Mouse (Mus musculus): ENCODE data around the gene Sprr2e. TPM values are rescaled to one million over a fixed set of nuclear protein-coding genes. Genes with fewer than 3 reads are reported as not detected.

Gene Sprr2e
- total RNA-seq (2021): not detected

DNA sequence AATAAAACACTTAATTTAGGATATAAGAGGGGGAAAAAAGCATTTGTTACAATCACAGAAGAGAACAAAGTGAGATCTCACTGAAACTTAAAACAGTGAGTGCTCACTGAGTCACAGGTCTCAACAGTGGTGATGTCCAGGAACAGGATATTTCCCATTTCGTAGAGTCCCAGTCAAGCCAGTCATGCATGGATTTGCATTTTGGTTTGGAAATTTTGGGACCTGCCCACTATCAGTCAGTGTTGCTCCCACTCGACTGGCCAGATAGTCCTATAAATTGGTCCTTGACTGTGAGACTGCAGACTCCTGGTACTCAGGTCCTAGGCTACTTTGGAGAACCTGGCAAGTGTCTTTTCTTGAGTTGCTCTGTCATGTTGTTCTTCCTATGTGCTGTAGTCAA, at the start of gene Sprr2e:
Gene Sprr2e (plus strand): TSS at position 301 of the 400 bp plus-strand sequence.
- DNase-seq (ENCODE audit: low spot score in 2 of 2): no peak
- intact Hi-C loops (cut with DNase I): no loop called here

DNA sequence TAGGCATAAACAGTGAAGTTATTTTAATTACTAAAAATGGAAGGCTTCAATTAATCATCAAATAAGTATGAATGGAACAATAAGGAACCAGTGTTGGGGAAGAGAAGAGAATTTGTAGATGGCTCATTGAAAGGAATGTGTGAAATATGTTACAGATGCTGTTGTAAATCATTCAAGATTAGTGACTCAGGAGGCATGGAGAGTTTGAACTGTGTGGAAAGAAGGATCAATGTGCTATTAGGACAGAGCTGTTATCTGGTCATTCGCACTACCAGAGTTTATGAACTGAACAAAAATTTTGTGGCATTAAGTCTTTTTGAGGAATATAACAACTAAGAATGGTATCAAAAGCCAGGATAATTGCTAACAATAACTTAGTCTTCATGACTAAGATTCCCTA, 44.5 kb upstream of the Sprr2e start:
- intact Hi-C loops (cut with DNase I): no loop called here
- DNase-seq (ENCODE audit: low spot score in 2 of 2): no peak

DNA sequence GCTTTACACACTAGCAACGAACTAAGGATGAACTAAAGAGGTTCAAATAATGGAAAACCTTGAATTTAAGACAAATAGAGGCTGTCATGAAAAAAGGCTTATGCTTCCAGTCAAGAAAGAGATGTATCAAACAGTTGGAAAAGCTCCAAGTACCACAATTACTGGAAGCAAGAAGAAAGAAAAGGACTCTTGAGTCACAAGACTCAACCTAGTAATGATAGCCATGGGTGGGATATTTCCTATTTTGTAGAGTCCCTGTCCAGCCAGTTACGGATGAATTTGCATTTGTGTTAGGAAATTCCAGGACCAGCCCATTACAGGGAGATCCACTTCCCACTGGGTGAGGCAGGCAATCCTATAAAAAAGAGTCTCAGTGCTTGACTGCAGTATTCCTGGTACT, 35.6 kb upstream of the Sprr2e start, which contains the start of gene Sprr2b:
Gene Sprr2b (plus strand): TSS at position 301 of the 400 bp plus-strand sequence.
- intact Hi-C loops (cut with DNase I): no loop called here
- DNase-seq (ENCODE audit: low spot score in 2 of 2): no peak

DNA sequence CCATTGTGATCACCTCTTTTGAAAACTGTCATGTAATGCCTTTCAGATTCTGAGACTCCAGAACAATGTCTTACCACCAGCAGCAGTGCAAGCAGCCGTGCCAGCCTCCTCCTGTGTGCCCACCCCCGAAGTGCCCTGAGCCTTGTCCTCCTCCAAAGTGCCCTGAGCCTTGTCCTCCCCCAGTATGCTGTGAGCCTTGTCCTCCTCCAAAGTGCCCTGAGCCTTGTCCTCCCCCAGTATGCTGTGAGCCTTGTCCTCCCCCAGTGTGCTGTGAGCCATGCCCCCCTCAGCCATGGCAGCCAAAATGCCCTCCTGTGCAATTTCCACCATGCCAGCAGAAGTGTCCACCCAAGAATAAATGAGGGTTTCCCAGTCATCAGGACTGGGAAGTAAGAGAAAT, 34.6 kb upstream of the Sprr2e start:
- DNase-seq (ENCODE audit: low spot score in 2 of 2): no peak
- intact Hi-C loops (cut with DNase I): no loop called here

DNA sequence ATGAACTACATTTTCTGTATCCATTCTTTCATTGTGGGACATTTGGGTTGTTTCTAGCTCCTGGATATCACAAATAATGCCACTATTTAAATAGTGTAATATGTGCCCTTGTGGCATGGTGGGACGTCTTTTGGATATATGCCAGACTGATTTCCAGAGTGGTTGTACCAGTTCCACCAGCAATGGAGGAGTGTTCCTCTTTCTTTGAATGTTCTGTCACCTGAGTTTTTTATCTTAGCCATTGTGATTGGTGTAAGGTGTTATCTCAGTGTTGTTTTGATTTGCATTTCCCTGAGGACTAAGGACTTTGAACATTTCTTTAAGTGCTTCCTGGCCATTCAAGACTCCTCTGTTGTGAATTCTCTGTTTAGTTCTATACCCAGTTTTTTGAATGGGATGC, 15.7 kb upstream of the Sprr2e start:
- intact Hi-C loops (cut with DNase I): no loop called here
- DNase-seq (ENCODE audit: low spot score in 2 of 2): no peak

DNA sequence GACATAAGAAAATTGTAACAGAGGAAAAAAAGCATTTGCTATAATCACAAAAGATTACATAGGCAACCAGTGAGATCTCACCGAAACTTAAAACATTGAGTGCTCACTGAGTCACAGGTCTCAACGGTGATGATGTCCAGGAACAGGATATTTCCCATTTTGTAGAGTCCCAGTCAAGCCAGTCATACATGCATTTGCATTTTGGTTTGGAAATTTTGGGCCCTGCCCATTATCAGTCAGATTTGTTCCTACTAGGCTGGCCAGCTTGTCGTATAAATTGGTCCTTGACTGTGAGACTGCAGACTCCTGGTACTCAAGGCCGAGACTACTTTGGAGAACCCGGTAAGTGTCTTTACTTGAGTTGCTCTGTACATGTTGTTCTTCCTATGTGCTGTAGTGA, 13.1 kb upstream of the Sprr2e start, which contains the start of gene Sprr2d:
Gene Sprr2d (plus strand): TSS at position 301 of the 400 bp plus-strand sequence.
- intact Hi-C loops (cut with DNase I): no loop called here
- DNase-seq (ENCODE audit: low spot score in 2 of 2): no peak

DNA sequence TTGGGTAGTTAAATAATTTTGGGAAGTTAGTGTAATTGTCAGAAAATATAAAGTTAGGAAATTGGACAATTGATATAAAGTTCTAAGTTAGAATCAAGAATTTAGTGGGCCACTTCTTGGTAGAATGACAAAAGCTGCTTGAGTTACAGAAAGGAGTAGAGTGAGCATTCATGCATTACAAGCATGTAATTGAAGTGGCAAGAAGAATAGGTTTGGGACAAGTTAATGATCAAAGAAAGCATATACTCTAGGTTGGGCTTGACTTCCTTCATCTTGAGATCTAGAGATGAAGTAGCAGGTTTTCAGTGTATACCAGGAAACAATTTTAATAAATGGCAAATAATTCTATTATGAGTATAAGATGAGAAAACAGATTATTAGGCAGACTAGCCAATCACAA, 9.7 kb downstream of the Sprr2e start:
- intact Hi-C loops (cut with DNase I): no loop called here
- no peak for DNase-seq (ENCODE audit: low spot score in 2 of 2)

DNA sequence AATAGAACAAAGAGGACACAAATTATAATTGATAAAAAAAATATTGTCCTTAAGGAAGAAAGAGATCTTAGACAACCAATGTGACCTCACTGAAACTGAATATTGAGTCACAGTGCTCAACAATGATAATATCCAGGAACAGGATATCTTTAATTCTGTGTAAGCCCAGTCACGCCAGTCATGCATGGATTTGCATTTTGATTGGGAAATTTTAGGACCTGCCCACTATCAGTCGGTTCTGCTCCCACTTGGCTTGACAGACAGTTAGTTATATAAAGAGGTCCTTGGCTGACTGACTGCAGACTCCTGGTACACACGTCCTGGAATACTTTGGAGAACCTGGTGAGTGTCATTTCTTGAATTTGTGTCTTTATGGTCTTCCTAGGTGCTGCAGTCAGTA, 12.9 kb downstream of the Sprr2e start, which contains the start of gene Sprr2f:
Gene Sprr2f (plus strand): TSS at position 301 of the 400 bp plus-strand sequence.
- intact Hi-C loops (cut with DNase I): no loop called here

DNA sequence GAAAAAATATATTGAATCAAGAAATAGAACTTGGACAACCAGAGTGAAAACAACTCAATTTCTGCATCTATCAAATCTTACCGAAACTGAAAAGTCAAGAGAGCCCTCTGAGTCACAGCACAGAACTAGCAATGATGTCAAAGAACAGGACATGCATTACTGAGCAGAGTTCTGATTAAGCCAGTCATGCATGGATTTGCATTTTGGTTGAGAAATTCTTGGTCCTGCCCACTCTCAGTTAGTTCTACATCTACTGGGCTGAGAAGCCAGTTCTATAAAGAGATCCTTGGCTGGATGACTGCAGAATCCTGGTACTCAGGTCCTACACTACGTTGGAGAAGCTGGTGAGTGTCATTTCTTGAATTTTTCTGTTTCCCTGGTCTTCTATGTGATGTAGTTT, 21.7 kb downstream of the Sprr2e start:
- DNase-seq (ENCODE audit: low spot score in 2 of 2): peak in 1 of 2 experiments; percentile 45
- intact Hi-C loops (cut with DNase I): no loop called here

More for the DNA sequence above, 12.9 kb downstream of the Sprr2e start, which contains the start of gene Sprr2f:
- no peak for DNase-seq (ENCODE audit: low spot score in 2 of 2)

DNA sequence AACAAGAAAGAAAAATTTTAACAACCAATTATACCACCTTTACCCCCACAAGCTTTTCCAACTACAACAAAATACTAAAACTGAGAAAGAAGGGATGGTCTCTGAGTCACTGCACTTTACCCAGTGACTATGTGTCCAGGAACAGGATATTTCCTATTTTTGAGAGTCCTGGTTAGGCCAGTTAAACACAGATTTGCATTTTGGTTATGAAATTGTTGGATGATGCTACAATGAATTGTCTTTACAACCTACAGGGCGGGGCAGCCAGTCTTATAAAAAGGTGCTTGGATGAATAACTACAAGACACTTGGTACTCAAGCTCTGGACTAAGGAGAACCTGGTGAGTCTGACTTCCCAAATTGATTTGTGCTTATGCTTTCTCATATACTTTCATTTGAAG, 33.4 kb downstream of the Sprr2e start, which contains the start of gene Sprr2h:
Gene Sprr2h (plus strand): TSS at position 301 of the 400 bp plus-strand sequence.
- intact Hi-C loops (cut with DNase I): no loop called here
- DNase-seq (ENCODE audit: low spot score in 2 of 2): no peak

DNA sequence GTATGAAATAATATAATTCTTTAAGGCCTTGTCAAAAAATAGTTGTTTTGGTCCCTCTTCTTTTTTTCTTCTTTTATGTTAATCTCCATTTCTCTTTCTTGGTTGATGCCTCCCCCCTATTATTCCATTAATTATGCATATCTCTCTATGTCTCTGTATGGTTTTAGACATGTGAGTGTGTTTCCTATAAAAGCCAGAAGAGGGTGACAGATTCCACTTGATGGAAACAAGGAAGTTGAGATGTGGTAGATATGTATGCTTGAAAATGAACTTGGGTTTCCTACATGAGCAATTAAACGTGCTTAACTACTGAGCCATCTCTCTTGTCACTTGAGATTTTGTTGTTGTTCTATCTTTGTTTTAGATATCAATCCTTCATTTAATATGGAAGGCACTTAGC, 42.4 kb downstream of the Sprr2e start:
- DNase-seq (ENCODE audit: low spot score in 2 of 2): peak in 1 of 2 experiments; percentile 13
- intact Hi-C loops (cut with DNase I): loop anchor here (2.0 to 10.0 kb wide), 3 partner anchors 116 to 242 kb away; partner anchors contain the start of gene 2210017I01Rik

Other genes with a start within 250 kb of the Sprr2e start
- gene Prr9, start 228.2 kb upstream of the Sprr2e start, total RNA-seq (2021): not detected
- not detected for gene Lelp1, start 209.4 kb upstream of the Sprr2e start, total RNA-seq (2021)
- gene Sprr2a1, start 136.3 kb upstream of the Sprr2e start, total RNA-seq (2021): not detected
- not detected for gene Sprr2a2, start 136.2 kb upstream of the Sprr2e start, total RNA-seq (2021)
- not detected for gene Sprr2a3, start 66.7 kb upstream of the Sprr2e start, total RNA-seq (2021)
- not detected for gene Sprr2b, start 35.5 kb upstream of the Sprr2e start, total RNA-seq (2021)
- gene Sprr2d, start 13.0 kb upstream of the Sprr2e start, total RNA-seq (2021): not detected
- gene Sprr2f, start 13.0 kb downstream of the Sprr2e start, total RNA-seq (2021): not detected
- gene Sprr2h, start 33.5 kb downstream of the Sprr2e start, total RNA-seq (2021): not detected
- gene Sprr2i, start 55.8 kb downstream of the Sprr2e start, total RNA-seq (2021): not detected
- not detected for gene Sprr2j-ps, start 65.9 kb downstream of the Sprr2e start, total RNA-seq (2021)
- 1 to 10 TPM; 3.5 to 3.9 TPM for gene Gm9774, start 77.3 kb downstream of the Sprr2e start, total RNA-seq (2021)
- not detected for gene Sprr2k, start 80.4 kb downstream of the Sprr2e start, total RNA-seq (2021)
- gene Sprr1b, start 86.6 kb downstream of the Sprr2e start, total RNA-seq (2021): not detected
- gene Sprr3, start 106.6 kb downstream of the Sprr2e start, total RNA-seq (2021): not detected
- not detected for gene Sprr1a, start 133.8 kb downstream of the Sprr2e start, total RNA-seq (2021)
- gene Sprr4, start 148.3 kb downstream of the Sprr2e start, total RNA-seq (2021): not detected
- gene 2310046K23Rik, start 182.4 kb downstream of the Sprr2e start, total RNA-seq (2021): not detected
- not detected for gene Ivl, start 221.6 kb downstream of the Sprr2e start, total RNA-seq (2021)
- not detected for gene Smcp, start 236.9 kb downstream of the Sprr2e start, total RNA-seq (2021)